Mouse (Mus musculus): ENCODE measurements around the gene Creg2.

- TF ChIP-seq CTCF (IDR thresholded peaks at IDR 0.05; ENCODE audit: low read depth) (no peak), EP300 (IDR thresholded peaks at IDR 0.05; ENCODE audit: low read depth) (no peak)
These were observed 72.8 kb downstream of the Creg2 start for GRCm38 (mm10) chr1:39578446-39578845.
